Mouse (Mus musculus) neural tube, embryonic 15.5 days (tissue): ENCODE measurements around the gene Klhl29. TPM values are rescaled to one million over a fixed set of nuclear protein-coding genes. Genes with fewer than 3 reads are reported as not detected.

Experiments used
- ATAC-seq: fragments of 200-750 bp; cut with Nextera tagmentation; 2 replicates; pipeline ENCODE4 v1.8.0; 2017; ENCODE audit warnings: mild to moderate bottlenecking, moderate TSS enrichment, moderate library complexity; ENCODE audit not compliant: low FRiP score
- H3K27ac ChIP-seq: fragments of 300-500 bp; sonication (generic); replicated peaks from 2 replicates; pipeline ENCODE4 v1.5.1; 2015; ENCODE audit warnings: mild to moderate bottlenecking, inconsistent platforms
- H3K27me3 ChIP-seq: fragments of 300-500 bp; sonication (generic); replicated peaks from 2 replicates; pipeline ENCODE4 v1.6.1; 2015; ENCODE audit warnings: inconsistent platforms
- H3K36me3 ChIP-seq: fragments of 300-500 bp; sonication (generic); 2 replicates; pipeline ENCODE4 v1.6.1; 2015; ENCODE audit warnings: inconsistent platforms
- H3K4me1 ChIP-seq: fragments of 300-500 bp; sonication (generic); 2 replicates; pipeline ENCODE4 v1.6.1; 2015; ENCODE audit warnings: inconsistent platforms
- H3K4me2 ChIP-seq: fragments of 300-500 bp; sonication (generic); 2 replicates; pipeline ENCODE4 v1.6.1; 2015; ENCODE audit warnings: inconsistent platforms, mild to moderate bottlenecking, moderate library complexity
- H3K4me3 ChIP-seq: fragments of 300-500 bp; sonication (generic); replicated peaks from 2 replicates; pipeline ENCODE4 v1.5.1; 2015; ENCODE audit warnings: mild to moderate bottlenecking, inconsistent platforms
- H3K9ac ChIP-seq: fragments of 300-500 bp; sonication (generic); replicated peaks from 2 replicates; pipeline ENCODE4 v1.6.1; 2015; ENCODE audit warnings: mild to moderate bottlenecking, inconsistent platforms
- H3K9me3 ChIP-seq: fragments of 300-500 bp; sonication (generic); replicated peaks from 2 replicates; pipeline ENCODE4 v1.6.1; 2016; ENCODE audit warnings: inconsistent platforms
- WGBS: fragments of 180-500 bp; shearing (Covaris S2); methylation state at CpG from one replicate; pipeline ENCODE4 v1.1.7; 2015; ENCODE audit warnings: mixed read lengths; 5-methylcytosine and 5-hydroxymethylcytosine counted together
- polyA plus RNA-seq: library from polyadenylated mRNA; unstranded; fragments of >200 nt; fragmentation: Nextera tagmentation; extraction: Ambion mirVana; gene quantifications from 2 replicates; pipeline ENCODE4 v1.2.1, GENCODE M21; 2015

The Klhl29 gene
- polyA plus RNA-seq, 1 experiment from 2014 or later = 3.9 TPM

- no peak overlapping the region for H3K27ac ChIP-seq
- no peak overlapping the region for H3K4me2 ChIP-seq
- H3K9me3 ChIP-seq = no peaks in the 10 kb centered on the region
- WGBS = 95% methylated on average over 5 of the region's 5 CpGs
- no peaks in the 10 kb centered on the region for H3K27me3 ChIP-seq
- H3K9ac ChIP-seq = no peak overlapping the region
- ATAC-seq = no peak
- no peak overlapping the region for H3K4me3 ChIP-seq
- no peaks in the 10 kb centered on the region for H3K36me3 ChIP-seq
- H3K4me1 ChIP-seq = peaks cover 13% of the 10 kb centered on the region
Measured at GRCm38 (mm10) chr12:5230504-5230903, 145.0 kb downstream of the Klhl29 start.

GRCm38 (mm10) chr12:5226676-5227654 is 148.5 kb downstream of the Klhl29 start:
- H3K9me3 ChIP-seq = no peaks in the 10 kb centered on the region
- no peak overlapping the region for H3K4me2 ChIP-seq
- H3K27me3 ChIP-seq = no peaks in the 10 kb centered on the region
- no peaks in the 10 kb centered on the region for H3K36me3 ChIP-seq
- H3K9ac ChIP-seq = peak overlapping the region; percentile 8; the same call in 1 of the 2 replicates
- WGBS = 48% methylated on average over 14 of the region's 14 CpGs
- no peak overlapping the region for H3K4me3 ChIP-seq
- H3K4me1 ChIP-seq = peaks cover 19% of the 10 kb centered on the region
- 0 out of 2 replicates have a peak overlapping the region, but pooled peaks have one; percentile 34 for H3K27ac ChIP-seq
- ATAC-seq = peak; percentile 13; the same call in 1 of the 2 replicates

- H3K36me3 ChIP-seq = no peaks in the 10 kb centered on the region
- 63% methylated on average over 1 of the region's 1 CpGs for WGBS
- no peak overlapping the region for H3K27ac ChIP-seq
- H3K4me2 ChIP-seq = no peak overlapping the region
- no peak overlapping the region for H3K9ac ChIP-seq
- ATAC-seq = no peak
- H3K4me3 ChIP-seq = no peak overlapping the region
- no peaks in the 10 kb centered on the region for H3K27me3 ChIP-seq
- peaks cover 47% of the 10 kb centered on the region for H3K4me1 ChIP-seq
- no peaks in the 10 kb centered on the region for H3K9me3 ChIP-seq
Measured at GRCm38 (mm10) chr12:5223595-5223994, 151.9 kb downstream of the Klhl29 start.

GRCm38 (mm10) chr12:5222439-5223202 is 152.9 kb downstream of the Klhl29 start:
- H3K9me3 ChIP-seq = no peaks in the 10 kb centered on the region
- H3K27ac ChIP-seq = no peak overlapping the region
- ATAC-seq = no peak
- no peak overlapping the region for H3K4me2 ChIP-seq
- no peaks in the 10 kb centered on the region for H3K27me3 ChIP-seq
- H3K36me3 ChIP-seq = no peaks in the 10 kb centered on the region
- 94% methylated on average over 8 of the region's 8 CpGs for WGBS
- H3K4me3 ChIP-seq = no peak overlapping the region
- no peak overlapping the region for H3K9ac ChIP-seq
- H3K4me1 ChIP-seq = peaks cover 44% of the 10 kb centered on the region

- Histone ChIP-seq H3K9ac (no peak overlapping the region), H3K27ac (peak overlapping the region; percentile 67), H3K4me2 (no peak overlapping the region), H3K36me3 (no peaks in the 10 kb centered on the region), H3K4me1 (peaks cover 54% of the 10 kb centered on the region), H3K27me3 (no peaks in the 10 kb centered on the region), H3K9me3 (no peaks in the 10 kb centered on the region), H3K4me3 (no peak overlapping the region)
- 41% methylated on average over 14 of the region's 14 CpGs for WGBS
- no peak for ATAC-seq
Measured at GRCm38 (mm10) chr12:5219913-5220575, 155.4 kb downstream of the Klhl29 start.

GRCm38 (mm10) chr12:5215836-5216747 is 159.4 kb downstream of the Klhl29 start:
- peak overlapping the region; percentile 24 for H3K27ac ChIP-seq
- H3K4me3 ChIP-seq = no peak overlapping the region
- peak; percentile 40 for ATAC-seq
- H3K4me1 ChIP-seq = peaks cover 63% of the 10 kb centered on the region
- no peak overlapping the region for H3K4me2 ChIP-seq
- no peaks in the 10 kb centered on the region for H3K36me3 ChIP-seq
- no peaks in the 10 kb centered on the region for H3K27me3 ChIP-seq
- H3K9ac ChIP-seq = no peak overlapping the region
- WGBS = 23% methylated on average over 15 of the region's 15 CpGs
- no peaks in the 10 kb centered on the region for H3K9me3 ChIP-seq

GRCm38 (mm10) chr12:5214266-5214665 is 161.2 kb downstream of the Klhl29 start:
- H3K9ac ChIP-seq = no peak overlapping the region
- H3K4me3 ChIP-seq = no peak overlapping the region
- 76% methylated on average over 9 of the region's 9 CpGs for WGBS
- H3K27me3 ChIP-seq = no peaks in the 10 kb centered on the region
- H3K36me3 ChIP-seq = no peaks in the 10 kb centered on the region
- no peak overlapping the region for H3K27ac ChIP-seq
- H3K4me2 ChIP-seq = no peak overlapping the region
- ATAC-seq = no peak
- no peaks in the 10 kb centered on the region for H3K9me3 ChIP-seq
- H3K4me1 ChIP-seq = peaks cover 64% of the 10 kb centered on the region

GRCm38 (mm10) chr12:5213339-5214104 is 162.0 kb downstream of the Klhl29 start:
- Histone ChIP-seq H3K4me3 (no peak overlapping the region), H3K4me1 (peaks cover 65% of the 10 kb centered on the region), H3K9ac (no peak overlapping the region), H3K27me3 (no peaks in the 10 kb centered on the region), H3K9me3 (no peaks in the 10 kb centered on the region), H3K4me2 (no peak overlapping the region), H3K27ac (peak overlapping the region; percentile 45), H3K36me3 (no peaks in the 10 kb centered on the region)
- peak; percentile 25; the same call in 1 of the 2 replicates for ATAC-seq
- WGBS = 16% methylated on average over 13 of the region's 13 CpGs

GRCm38 (mm10) chr12:5211884-5212283 is 163.6 kb downstream of the Klhl29 start:
- no peak for ATAC-seq
- H3K36me3 ChIP-seq = no peaks in the 10 kb centered on the region
- no peak overlapping the region for H3K27ac ChIP-seq
- H3K4me1 ChIP-seq = peaks cover 67% of the 10 kb centered on the region
- no peak overlapping the region for H3K4me3 ChIP-seq
- no peak overlapping the region for H3K4me2 ChIP-seq
- H3K9ac ChIP-seq = no peak overlapping the region
- H3K27me3 ChIP-seq = no peaks in the 10 kb centered on the region
- H3K9me3 ChIP-seq = no peaks in the 10 kb centered on the region
- 63% methylated on average over 9 of the region's 9 CpGs for WGBS

- Histone ChIP-seq H3K27me3 (no peaks in the 10 kb centered on the region), H3K36me3 (no peaks in the 10 kb centered on the region), H3K4me1 (peaks cover 56% of the 10 kb centered on the region), H3K9me3 (no peaks in the 10 kb centered on the region), H3K27ac (no peak overlapping the region), H3K4me3 (no peak overlapping the region), H3K9ac (no peak overlapping the region), H3K4me2 (no peak overlapping the region)
- ATAC-seq = no peak
- WGBS = 35% methylated on average over 9 of the region's 9 CpGs
Measured at GRCm38 (mm10) chr12:5210786-5211185, 164.7 kb downstream of the Klhl29 start.
